ENCODE assay signal across 29 mouse cellular contexts in genomic region chr4:29644839-29645565, GRCm38 (mm10).
DNase-seq lines count a peak whose midpoint lies in the region; ATAC-seq and TF ChIP-seq lines count a peak whose summit lies in the region.
"Had no signal": no experiment of that assay in that cellular context is flagged by ENCODE, and none has a peak within 500 bp of the region (broad histone marks: within the 10 kb centered on the region; RNA-seq: fewer than 3 reads in every experiment).

No protein-coding gene starts in this region.

- no peak overlapping the region for H3K4me3 ChIP-seq in hindbrain, embryonic 10.5 days
- H3K4me3 ChIP-seq in hindbrain, embryonic 12.5 days: no peak overlapping the region
- H3K4me3 ChIP-seq in ES-E14 (ENCODE audit: insufficient read depth in 1 of 2, low read depth in 1 of 2, low read length in 2 of 2, poor library complexity in 1 of 2, severe bottlenecking in 1 of 2): no peak overlapping the region
- H3K4me3 ChIP-seq in embryonic facial prominence, embryonic 14.5 days (ENCODE audit: low read depth, low read length): no peak overlapping the region
- H3K4me3 ChIP-seq in stomach, postnatal 0 days (ENCODE audit: low read depth, low read length): no peak overlapping the region
- H3K4me3 ChIP-seq: heart, adult 2 months; heart, embryonic 12.5 days; hindbrain, embryonic 13.5 days; stomach, embryonic 15.5 days had no signal

- in situ Hi-C loops in ES-E14 (cut with MboI; ENCODE audit: low sequenced_read_pairs in 2 of 2, unreplicated experiment in 2 of 2): no loop called here

- no peak for TF ChIP-seq CTCF in stomach, postnatal 0 days (IDR thresholded peaks at IDR 0.05; ENCODE audit: low read depth)

- ATAC-seq in hindbrain, embryonic 12.5 days (ENCODE audit: low FRiP score): no peak
- no peak for ATAC-seq in embryonic facial prominence, embryonic 14.5 days (ENCODE audit: low read depth)
- ATAC-seq in stomach, postnatal 0 days (ENCODE audit: low FRiP score, low TSS enrichment): no peak
- ATAC-seq: activated CD4-positive, CD25-positive, alpha-beta regulatory T cell, adult 4 months; forebrain, embryonic 16.5 days; midbrain, embryonic 16.5 days had no signal

- H3K36me3 ChIP-seq in hindbrain, embryonic 10.5 days: no peaks in the 10 kb centered on the region
- no peaks in the 10 kb centered on the region for H3K36me3 ChIP-seq in hindbrain, embryonic 12.5 days
- no peaks in the 10 kb centered on the region for H3K36me3 ChIP-seq in ES-E14 (ENCODE audit: control insufficient read depth, insufficient read depth, low read length, poor library complexity, severe bottlenecking)
- H3K36me3 ChIP-seq in embryonic facial prominence, embryonic 14.5 days (ENCODE audit: control insufficient read depth, insufficient read depth, low read length): no peaks in the 10 kb centered on the region
- H3K36me3 ChIP-seq in stomach, postnatal 0 days (ENCODE audit: control insufficient read depth, insufficient read depth, low read length): no peaks in the 10 kb centered on the region
- H3K36me3 ChIP-seq: G1E; heart, embryonic 12.5 days; hindbrain, embryonic 13.5 days; stomach, embryonic 15.5 days had no signal

- no peaks in the 10 kb centered on the region for H3K27me3 ChIP-seq in hindbrain, embryonic 10.5 days (ENCODE audit: insufficient read depth, poor library complexity, severe bottlenecking)
- H3K27me3 ChIP-seq in hindbrain, embryonic 12.5 days: no peaks in the 10 kb centered on the region
- H3K27me3 ChIP-seq in embryonic facial prominence, embryonic 14.5 days (replicated peaks; ENCODE audit: control insufficient read depth, insufficient read depth, low read length): no peaks in the 10 kb centered on the region
- H3K27me3 ChIP-seq in stomach, postnatal 0 days (ENCODE audit: control insufficient read depth, insufficient read depth, low read length): no peaks in the 10 kb centered on the region
- H3K27me3 ChIP-seq: heart, embryonic 12.5 days; hindbrain, embryonic 13.5 days; stomach, embryonic 15.5 days had no signal

- H3K9ac ChIP-seq in hindbrain, embryonic 12.5 days: no peak overlapping the region
- H3K9ac ChIP-seq in ES-E14 (ENCODE audit: insufficient read depth, low read depth, low read length, poor library complexity, severe bottlenecking): no peak overlapping the region
- H3K9ac ChIP-seq in embryonic facial prominence, embryonic 14.5 days (ENCODE audit: low read depth, low read length): no peak overlapping the region
- no peak overlapping the region for H3K9ac ChIP-seq in stomach, postnatal 0 days (ENCODE audit: low read length)
- H3K9ac ChIP-seq: heart, embryonic 12.5 days; hindbrain, embryonic 13.5 days; liver, embryonic 14.5 days; stomach, embryonic 15.5 days had no signal

- H3K9me3 ChIP-seq in hindbrain, embryonic 10.5 days: no peaks in the 10 kb centered on the region
- no peaks in the 10 kb centered on the region for H3K9me3 ChIP-seq in hindbrain, embryonic 12.5 days (replicated peaks)
- H3K9me3 ChIP-seq in ES-E14 (ENCODE audit: control insufficient read depth, insufficient read depth, low read depth, low read length): no peaks in the 10 kb centered on the region
- H3K9me3 ChIP-seq in embryonic facial prominence, embryonic 14.5 days (ENCODE audit: control insufficient read depth, low read length): no peaks in the 10 kb centered on the region
- no peaks in the 10 kb centered on the region for H3K9me3 ChIP-seq in stomach, postnatal 0 days (ENCODE audit: control insufficient read depth, low read length)
- H3K9me3 ChIP-seq: G1E; heart, embryonic 12.5 days; hindbrain, embryonic 13.5 days; stomach, embryonic 15.5 days had no signal

- no peak for TF ChIP-seq EP300 in stomach, postnatal 0 days (optimal IDR thresholded peaks at IDR 0.05)

- no peak overlapping the region for H3K27ac ChIP-seq in hindbrain, embryonic 10.5 days
- H3K27ac ChIP-seq in hindbrain, embryonic 12.5 days: no peak overlapping the region
- H3K27ac ChIP-seq in ES-E14 (ENCODE audit: insufficient read depth, low read depth, low read length, poor library complexity, severe bottlenecking): no peak overlapping the region
- no peak overlapping the region for H3K27ac ChIP-seq in embryonic facial prominence, embryonic 14.5 days (replicated peaks; ENCODE audit: low read depth, low read length)
- no peak overlapping the region for H3K27ac ChIP-seq in stomach, postnatal 0 days (replicated peaks)
- H3K27ac ChIP-seq: heart, adult 2 months; hindbrain, embryonic 13.5 days; liver, embryonic 14.5 days; stomach, embryonic 15.5 days had no signal

- intact Hi-C loops in heart, postnatal 10 days (cut with DNase I): no loop called here

- WGBS in hindbrain, embryonic 10.5 days: 61% methylated on average over 2 of the region's 2 CpGs
- WGBS in hindbrain, embryonic 12.5 days: 62% methylated on average over 2 of the region's 2 CpGs
- 26% methylated on average over 2 of the region's 2 CpGs for WGBS in embryonic facial prominence, embryonic 14.5 days
- WGBS in stomach, postnatal 0 days: 55% methylated on average over 2 of the region's 2 CpGs

- no peaks in the 10 kb centered on the region for H3K4me1 ChIP-seq in hindbrain, embryonic 10.5 days (replicated peaks)
- H3K4me1 ChIP-seq in hindbrain, embryonic 12.5 days: no peaks in the 10 kb centered on the region
- no peaks in the 10 kb centered on the region for H3K4me1 ChIP-seq in ES-E14 (ENCODE audit: control insufficient read depth in 2 of 2, insufficient read depth in 2 of 2, low read length in 2 of 2, poor library complexity in 1 of 2)
- peaks cover 4% of the 10 kb centered on the region for H3K4me1 ChIP-seq in embryonic facial prominence, embryonic 14.5 days (ENCODE audit: control insufficient read depth, insufficient read depth, low read length)
- H3K4me1 ChIP-seq in stomach, postnatal 0 days (replicated peaks; ENCODE audit: control insufficient read depth, insufficient read depth): no peaks in the 10 kb centered on the region
- H3K4me1 ChIP-seq: heart, embryonic 12.5 days; hindbrain, embryonic 13.5 days; stomach, embryonic 15.5 days had no signal

- H3K4me2 ChIP-seq in hindbrain, embryonic 12.5 days (replicated peaks): no peak overlapping the region
- no peak overlapping the region for H3K4me2 ChIP-seq in embryonic facial prominence, embryonic 14.5 days (ENCODE audit: low read depth, low read length)
- H3K4me2 ChIP-seq in stomach, postnatal 0 days (replicated peaks; ENCODE audit: low read depth): no peak overlapping the region
- H3K4me2 ChIP-seq: heart, embryonic 12.5 days; hindbrain, embryonic 13.5 days; midbrain, embryonic 11.5 days; stomach, embryonic 15.5 days had no signal

- DNase-seq in hindbrain, embryonic 10.5 days (ENCODE audit: low spot score): peak; percentile 6
- DNase-seq in 3T3-L1 (ENCODE audit: low read depth, low spot score) (peak; percentile 37), ES-E14 (ENCODE audit: low read depth, low spot score) (peak; percentile 28)
- DNase-seq in embryonic facial prominence, embryonic 14.5 days (ENCODE audit: low spot score): peak; percentile 63
- DNase-seq in heart, postnatal 10 days: no peak
- DNase-seq in Muller cell, postnatal 12 days (ENCODE audit: inconsistent ontology term): no peak
- no peak for DNase-seq in stomach, postnatal 0 days (ENCODE audit: low spot score)
- DNase-seq: adrenal gland, adult 2 months; adrenal gland, postnatal 36 days; B cell, adult 2 months; cerebellum, adult 2 months; cerebellum, postnatal 14 days; heart, adult 2 months; kidney, adult 18-20 months; kidney, postnatal 4 days; liver; lung, adult 2 months; right cerebral cortex, postnatal 25 days; thymus, postnatal 36 days had no signal

TF ChIP-seq in ES-E14, 5 proteins besides CTCF, POLR2A, EP300 and RAD21:
- TF ChIP-seq CHD2 (IDR thresholded peaks at IDR 0.05; ENCODE audit: low read depth, low read length): 0 out of 2 replicates have a peak, but pooled peaks have one; percentile 12
- no peak for TF ChIP-seq MAFK (IDR thresholded peaks at IDR 0.05; ENCODE audit: insufficient read depth, low read depth, low read length)
- TF ChIP-seq ZNF384 (IDR thresholded peaks at IDR 0.05; ENCODE audit: low read depth, low read length): no peak
- no peak for TF ChIP-seq HCFC1 (IDR thresholded peaks at IDR 0.05; ENCODE audit: borderline replicate concordance, insufficient read depth, low read length)
- TF ChIP-seq ZC3H11A (IDR thresholded peaks at IDR 0.05; ENCODE audit: borderline replicate concordance, low read depth, low read length): no peak

Comparison
In these comparisons a context has a peak if more than half of its experiments do, and no peak if none do; other contexts are left out.
1. DNase-seq: peak in hindbrain, embryonic 10.5 days (single experiment), 3T3-L1 (single experiment), ES-E14 (single experiment) and embryonic facial prominence, embryonic 14.5 days (single experiment); none in heart, postnatal 10 days (0 of 2), Muller cell, postnatal 12 days (single experiment) and stomach, postnatal 0 days (single experiment).